Mouse (Mus musculus): Measurements from ENCODE around the gene Tmem184a. TPM values are rescaled to one million over a fixed set of nuclear protein-coding genes. Genes with fewer than 3 reads are reported as not detected.

Gene Tmem184a
- total RNA-seq (2023): not detected

GRCm38 (mm10) chr5:139819538-139820181, at the start of gene Tmem184a:
Gene Tmem184a (minus strand): TSS chr5:139819917.

DNA sequence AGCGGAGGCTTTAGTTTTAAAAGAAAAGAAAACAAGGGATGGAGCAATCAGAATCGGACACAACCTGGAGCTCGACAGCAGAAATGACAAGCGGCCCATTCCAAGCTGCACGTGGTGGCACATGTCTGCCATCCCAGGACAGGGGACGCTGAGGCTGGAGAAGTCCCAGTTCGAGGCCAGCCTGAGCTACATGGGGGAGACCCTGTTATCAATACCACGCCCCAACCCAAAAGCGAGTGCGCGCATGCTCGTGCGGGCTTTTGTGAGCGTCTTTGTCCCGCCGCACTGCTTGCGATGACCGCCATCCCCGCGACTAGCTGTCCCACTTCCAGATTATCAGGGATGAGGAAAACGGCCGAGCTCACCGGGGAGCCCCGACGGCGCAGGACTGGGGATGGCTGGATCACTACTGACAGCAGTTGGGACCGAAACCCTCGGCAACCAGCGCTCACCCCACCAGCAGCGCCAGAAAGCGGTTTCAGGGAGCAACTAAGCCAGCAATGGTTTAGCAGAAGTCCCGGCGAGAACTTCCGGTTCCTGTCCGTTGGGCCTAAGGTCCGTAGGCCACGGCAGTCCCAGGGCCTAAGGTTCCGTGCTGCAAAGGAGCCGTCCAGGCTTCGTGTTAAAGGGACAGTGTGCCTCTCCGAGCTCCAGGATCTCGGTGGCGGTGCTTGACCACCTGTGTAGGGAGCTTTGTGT, 6.8 kb upstream of the Tmem184a start, which contains the start of the genes Gm26938 and Psmg3:
Gm26938 (minus strand) TSS at position 51 of the 699 bp plus-strand sequence.
Psmg3 (minus strand) TSS at position 529 of the 699 bp plus-strand sequence.

GRCm38 (mm10) chr5:139791227-139792158, 28.2 kb downstream of the Tmem184a start, which contains the start of gene Mafk:
Gene Mafk (plus strand): TSS chr5:139791513.

DNA sequence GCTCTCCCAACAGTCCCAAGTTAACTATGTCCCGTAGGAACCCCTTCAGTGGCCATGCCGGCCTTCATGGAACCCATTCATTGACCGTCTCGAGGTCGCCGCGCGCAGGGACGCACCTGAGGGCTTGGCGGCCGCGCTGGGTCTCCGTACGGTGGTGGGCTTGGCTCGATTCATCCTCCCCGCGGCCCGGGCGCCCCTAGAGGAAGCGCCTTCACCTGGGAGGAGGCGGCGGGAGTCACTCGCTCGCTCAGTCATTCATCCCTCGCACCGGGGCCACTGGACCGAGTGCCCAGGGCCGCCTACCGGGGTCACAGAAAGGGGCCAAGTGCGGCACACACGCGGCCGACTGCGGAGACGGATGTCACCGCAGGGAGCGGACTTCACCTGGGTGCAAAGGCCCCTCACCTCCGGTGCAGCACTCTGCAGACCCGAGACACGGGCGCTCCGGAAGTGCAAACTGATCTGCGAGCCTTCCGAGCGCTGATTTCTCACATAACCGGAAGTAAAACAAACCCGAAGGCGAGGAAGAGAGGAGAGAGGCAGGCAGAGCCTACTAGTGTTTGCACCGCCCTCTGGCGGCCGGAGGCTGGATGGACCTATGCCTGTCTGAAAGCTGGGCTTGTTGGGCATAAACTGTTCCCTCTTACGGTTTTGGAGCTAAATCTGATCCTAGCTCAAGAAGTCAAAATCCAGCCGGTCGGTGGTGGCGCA, 44.3 kb downstream of the Tmem184a start, which contains the start of gene Ints1:
Ints1 (minus strand) TSS at position 459 of the 711 bp plus-strand sequence.

Other genes starting within 250 kb of the Tmem184a start
- gene Micall2, start 83.6 kb downstream of the Tmem184a start, total RNA-seq (2023): not detected
- gene Ints1, start 44.2 kb downstream of the Tmem184a start, total RNA-seq (2023): 100 to 1,000 TPM; 119 TPM
- gene Mafk, start 28.4 kb downstream of the Tmem184a start, total RNA-seq (2023): 100 to 1,000 TPM; 252 to 291 TPM
- not detected for gene Gm26938, start 6.5 kb upstream of the Tmem184a start, total RNA-seq (2023)
- gene Psmg3, start 7.0 kb upstream of the Tmem184a start, total RNA-seq (2023): 10 to 100 TPM; 15.4 to 17.7 TPM
- not detected for gene Elfn1, start 88.0 kb upstream of the Tmem184a start, total RNA-seq (2023)